Mouse (Mus musculus) R1 (cell line): ENCODE data around the gene Fh1.

Source experiments
- DNase-seq: peaks from one replicate; pipeline ENCODE4 v3.0.0-alpha.2; 2018; ENCODE audit warnings: low read depth, low spot score

Fh1 gene

DNA sequence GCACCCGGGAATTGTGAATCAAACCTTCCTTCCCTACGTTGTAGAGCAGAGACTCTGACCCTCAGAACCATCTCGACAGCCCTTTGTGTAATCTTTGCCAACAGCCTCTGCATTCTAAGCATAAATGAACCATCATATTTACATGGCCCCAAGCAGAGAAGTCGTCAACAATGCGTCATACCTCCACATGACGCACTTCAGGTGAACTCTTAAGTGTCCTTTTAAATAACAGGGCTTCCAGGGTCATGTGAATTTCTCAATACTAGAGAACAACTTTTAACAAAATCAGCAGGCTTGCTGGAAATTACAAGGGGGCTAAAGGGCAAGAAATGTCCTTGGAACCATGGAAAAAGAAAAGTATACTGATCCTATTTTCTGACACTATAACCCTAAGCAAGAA, 1.8 kb downstream of the Fh1 start:
- no peak for DNase-seq

DNA sequence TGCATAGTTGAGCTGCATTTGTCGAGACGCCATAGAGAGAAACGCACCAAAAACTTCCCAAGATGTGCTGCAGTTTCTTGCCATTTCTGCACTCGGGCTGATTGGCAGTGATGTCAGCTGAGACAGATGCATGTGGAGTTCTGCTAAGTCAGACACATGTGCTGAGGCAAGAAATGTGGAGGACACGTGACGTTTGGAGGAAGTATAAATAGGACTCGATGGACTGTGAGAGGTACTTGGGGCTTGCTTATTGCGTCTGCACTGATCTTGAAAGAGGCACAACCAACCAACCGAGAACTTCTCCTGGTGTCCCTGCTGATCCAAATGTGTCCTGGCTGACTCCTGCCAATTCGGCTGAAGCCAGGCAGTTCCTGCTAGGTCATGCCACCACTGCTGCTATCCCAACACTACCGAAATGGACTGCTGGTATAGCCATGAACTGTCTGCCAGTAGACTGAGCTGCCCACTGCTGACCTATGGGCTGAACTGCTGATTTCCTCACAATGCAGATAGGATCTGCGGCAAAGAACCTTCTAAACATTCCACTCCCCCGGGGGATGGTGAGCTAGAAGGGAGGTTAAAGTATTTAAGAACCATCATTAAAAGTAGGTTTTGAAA, 5.5 kb downstream of the Fh1 start, which contains the start of gene Kmo:
Gene Kmo (plus strand): TSS at position 568 of the 618 bp plus-strand sequence.
- DNase-seq, result no peak

DNA sequence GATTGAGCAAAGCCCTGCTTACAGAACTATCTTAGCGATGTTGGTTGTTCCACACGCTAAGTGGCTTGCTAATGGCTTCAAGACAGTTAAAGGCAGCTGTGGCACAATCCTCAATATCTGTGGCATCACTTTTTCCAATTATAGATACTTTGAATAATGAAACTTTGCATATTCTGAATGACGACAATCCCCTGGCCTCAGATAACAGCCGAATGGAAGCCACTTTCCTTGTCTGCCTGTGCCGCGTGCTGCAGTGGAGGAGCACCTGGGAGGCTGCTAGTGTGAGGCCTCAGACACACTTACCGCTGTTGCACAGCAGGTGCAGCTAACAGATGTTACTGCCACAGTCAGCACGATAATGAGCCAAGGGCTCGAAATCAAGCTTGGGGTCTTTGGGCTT, 10.4 kb downstream of the Fh1 start:
- DNase-seq, result no peak

- DNase-seq, result no peak
Measured at GRCm38 (mm10) chr1:175608708-175609107, 16.7 kb downstream of the Fh1 start.

- DNase-seq, result no peak
Measured at GRCm38 (mm10) chr1:175607838-175608585, 17.4 kb downstream of the Fh1 start.

DNA sequence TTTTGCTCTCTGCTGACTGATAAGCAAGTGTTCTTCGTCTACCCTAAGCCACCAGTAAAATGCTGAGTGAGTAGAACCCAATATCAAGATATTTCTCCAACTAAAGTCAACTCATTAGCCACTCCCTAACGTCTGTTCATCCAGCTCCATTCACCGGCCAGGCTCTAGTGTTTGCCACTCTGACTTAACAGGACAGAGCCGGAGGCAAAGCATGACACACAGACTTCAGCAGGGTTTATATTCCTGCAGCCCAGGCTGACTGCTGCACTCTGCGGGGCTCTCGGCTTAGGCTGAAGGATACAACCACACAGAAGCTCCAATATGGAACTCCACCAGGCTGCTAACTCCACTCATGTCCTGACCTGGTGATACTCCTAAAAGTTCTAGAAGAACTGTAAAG, 18.1 kb downstream of the Fh1 start:
- DNase-seq, result no peak

- DNase-seq, result no peak
Measured at GRCm38 (mm10) chr1:175603390-175603789, 22.0 kb downstream of the Fh1 start.

DNA sequence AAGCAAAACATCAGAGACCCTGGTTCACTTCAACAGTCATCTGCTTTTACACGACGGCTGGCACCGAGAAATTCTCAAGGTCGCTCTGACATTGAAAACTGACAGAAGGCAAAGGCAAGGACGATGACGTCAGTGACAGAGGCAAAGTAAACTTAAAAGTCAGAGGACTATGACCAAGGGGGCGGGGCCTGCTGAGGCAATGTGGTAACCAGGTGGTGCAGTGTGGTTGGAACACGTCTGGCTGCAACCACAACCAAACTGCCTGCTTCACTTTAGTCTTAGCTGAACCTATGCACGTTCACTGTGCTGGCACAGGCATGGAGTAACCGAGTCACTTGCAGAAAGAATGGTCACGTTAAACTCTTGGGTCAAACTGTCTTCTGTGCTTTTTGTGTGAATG, 23.2 kb downstream of the Fh1 start:
- peak; percentile 23 for DNase-seq

GRCm38 (mm10) chr1:175592832-175593231, 32.6 kb downstream of the Fh1 start:
- DNase-seq, result no peak

DNA sequence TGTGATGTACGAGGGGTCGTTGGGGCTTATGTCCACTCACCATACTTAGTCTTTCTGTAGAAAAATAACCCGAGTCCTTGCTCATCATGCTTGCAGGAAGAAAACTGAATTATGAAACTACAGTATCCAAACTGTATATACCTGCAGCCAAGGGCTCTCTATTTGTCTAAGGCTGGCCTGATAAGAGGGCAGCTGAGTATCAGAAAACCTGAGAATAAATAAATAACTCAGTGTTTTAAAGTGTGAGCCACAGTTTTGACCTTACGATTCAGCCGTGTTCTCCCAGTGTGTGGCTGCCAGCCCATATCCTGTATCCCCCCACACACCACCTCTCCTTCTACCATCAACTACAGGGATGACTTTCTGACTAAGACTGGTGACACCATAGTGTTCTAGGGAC, 38.8 kb downstream of the Fh1 start:
- DNase-seq, result no peak

DNA sequence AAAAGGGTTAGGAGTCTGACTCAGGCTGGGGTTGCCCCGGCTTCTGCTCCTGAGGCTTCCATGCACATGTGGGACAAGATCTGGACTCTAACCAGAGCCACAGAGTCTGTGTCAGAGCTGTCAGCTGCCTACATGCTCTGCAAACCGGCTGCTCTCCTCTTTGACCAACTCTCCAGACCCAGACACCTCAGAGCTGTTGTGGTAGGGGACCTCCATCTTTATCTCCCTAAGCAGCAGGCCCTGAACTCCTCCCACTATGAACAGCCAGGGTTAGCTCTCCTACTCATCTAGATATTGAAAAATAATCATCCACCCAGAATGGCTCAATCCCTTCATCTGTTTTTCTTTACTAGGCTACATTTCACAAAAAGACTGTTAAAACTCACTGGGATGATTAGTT, 40.2 kb downstream of the Fh1 start:
- no peak for DNase-seq

DNA sequence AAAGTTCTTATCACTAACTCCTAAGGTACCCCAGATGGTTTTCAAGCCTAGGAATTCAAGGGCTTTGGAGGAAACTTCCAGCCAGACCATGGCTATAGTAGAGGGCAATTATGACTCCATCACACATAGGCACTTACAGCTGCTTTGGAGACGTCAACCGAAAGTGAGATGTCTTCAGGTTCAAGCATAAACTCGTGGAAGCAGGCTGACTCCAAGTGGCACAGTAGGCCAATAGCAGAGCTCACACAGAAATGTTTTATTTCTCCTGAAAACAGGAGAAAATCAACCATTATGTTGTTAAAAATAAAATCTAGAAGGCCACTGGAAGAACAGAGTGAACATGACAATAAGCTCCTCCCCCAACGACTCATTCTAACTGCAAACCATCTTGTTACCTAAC, 42.6 kb downstream of the Fh1 start:
- DNase-seq, result no peak

GRCm38 (mm10) chr1:175580346-175580745, 45.1 kb downstream of the Fh1 start:
- no peak for DNase-seq

DNA sequence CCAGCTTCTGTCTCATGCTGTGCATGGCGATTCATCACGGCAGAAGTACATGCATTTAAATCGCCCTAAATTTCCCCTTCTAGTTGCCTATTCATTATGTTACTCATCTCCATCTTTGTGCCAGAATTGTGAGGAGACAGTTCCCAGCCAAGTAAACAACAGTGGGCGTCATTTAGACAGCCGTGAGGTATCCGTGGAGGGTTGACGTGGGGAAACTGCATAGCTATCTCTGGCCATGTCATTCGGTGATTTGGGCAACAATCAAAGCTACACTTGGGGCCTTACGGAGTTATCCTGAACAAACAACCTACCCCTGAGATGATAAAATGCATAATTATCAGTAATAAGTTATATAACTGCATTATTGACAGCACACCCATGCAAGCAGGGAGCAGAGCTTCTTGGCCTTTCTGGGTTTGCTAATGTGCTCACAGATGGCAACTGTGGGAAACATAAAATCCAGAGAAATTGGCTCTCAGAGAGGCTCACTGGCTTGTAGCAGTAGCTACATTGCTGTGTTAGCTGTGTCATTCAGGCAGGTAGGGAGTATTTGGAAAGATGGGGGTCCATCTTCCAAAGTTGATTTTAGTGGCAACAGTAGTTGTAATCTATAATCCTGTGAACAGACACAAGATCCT, 45.7 kb downstream of the Fh1 start:
- DNase-seq, result no peak

GRCm38 (mm10) chr1:175578425-175579096, 46.9 kb downstream of the Fh1 start:
- DNase-seq, result no peak

DNA sequence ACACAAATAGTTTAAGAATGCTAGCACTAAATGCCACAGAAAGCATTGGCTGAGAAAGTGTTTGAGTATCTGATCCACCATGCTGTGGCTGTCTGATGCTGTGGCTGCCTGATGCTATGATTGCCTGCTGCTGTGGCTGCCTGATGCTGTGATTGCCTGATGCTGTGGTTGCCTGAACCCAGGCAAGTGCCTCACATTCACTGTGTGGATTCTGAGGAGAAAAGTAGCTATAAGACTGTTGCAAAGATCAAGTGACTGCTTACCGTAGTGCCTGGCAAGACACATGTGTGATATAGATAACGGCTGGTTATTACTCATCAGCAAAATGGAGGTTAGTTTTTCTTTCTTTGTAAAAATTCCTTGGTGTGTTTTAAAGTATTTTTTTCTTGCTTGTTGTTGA, 51.3 kb downstream of the Fh1 start:
- no peak for DNase-seq

GRCm38 (mm10) chr1:175565579-175566103, 59.8 kb downstream of the Fh1 start:
- DNase-seq, result no peak

GRCm38 (mm10) chr1:175564321-175564720, 61.1 kb downstream of the Fh1 start:
- no peak for DNase-seq

GRCm38 (mm10) chr1:175562379-175562778, 63.1 kb downstream of the Fh1 start:
- no peak for DNase-seq

- no peak for DNase-seq
Measured at GRCm38 (mm10) chr1:175561806-175562205, 63.6 kb downstream of the Fh1 start.

DNA sequence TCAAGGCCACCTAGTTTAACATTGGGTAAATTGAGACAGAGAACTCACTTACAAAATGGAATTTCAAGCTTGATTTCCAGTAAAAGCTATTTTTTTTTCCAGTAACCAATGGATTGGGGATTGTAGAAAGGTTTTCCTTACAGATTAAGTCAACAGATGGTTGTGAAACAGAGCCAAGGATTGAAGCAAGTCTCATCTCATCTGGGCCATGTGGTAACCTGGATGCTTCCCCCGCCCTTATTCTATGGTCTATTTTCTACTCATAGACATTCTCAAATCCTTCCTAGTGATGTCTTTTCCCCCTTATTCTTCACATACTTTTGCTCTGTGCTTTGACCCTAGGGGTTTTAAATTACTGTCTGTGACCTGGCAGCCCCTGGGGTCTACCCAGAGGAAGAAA, 70.8 kb downstream of the Fh1 start:
- DNase-seq, result no peak

GRCm38 (mm10) chr1:175552474-175552873, 73.0 kb downstream of the Fh1 start:
- DNase-seq, result no peak
